Mouse (Mus musculus) ES-E14 (cell line): Measurements from ENCODE around the gene Matn3.

Experiments used
- CHD2 ChIP-seq: IDR thresholded peaks from 2 replicates; pipeline ENCODE4 v1.6.1; 2014; ENCODE audit warnings: mild to moderate bottlenecking, low read depth, low read length, inconsistent platforms
- HCFC1 ChIP-seq: IDR thresholded peaks from 2 replicates; pipeline ENCODE4 v1.6.1; 2012; ENCODE audit warnings: low read length, inconsistent platforms, borderline replicate concordance; ENCODE audit not compliant: insufficient read depth
- ZC3H11A ChIP-seq: IDR thresholded peaks from 2 replicates; pipeline ENCODE4 v1.6.1; 2012; ENCODE audit warnings: low read depth, mild to moderate bottlenecking, inconsistent platforms, low read length, borderline replicate concordance

DNA sequence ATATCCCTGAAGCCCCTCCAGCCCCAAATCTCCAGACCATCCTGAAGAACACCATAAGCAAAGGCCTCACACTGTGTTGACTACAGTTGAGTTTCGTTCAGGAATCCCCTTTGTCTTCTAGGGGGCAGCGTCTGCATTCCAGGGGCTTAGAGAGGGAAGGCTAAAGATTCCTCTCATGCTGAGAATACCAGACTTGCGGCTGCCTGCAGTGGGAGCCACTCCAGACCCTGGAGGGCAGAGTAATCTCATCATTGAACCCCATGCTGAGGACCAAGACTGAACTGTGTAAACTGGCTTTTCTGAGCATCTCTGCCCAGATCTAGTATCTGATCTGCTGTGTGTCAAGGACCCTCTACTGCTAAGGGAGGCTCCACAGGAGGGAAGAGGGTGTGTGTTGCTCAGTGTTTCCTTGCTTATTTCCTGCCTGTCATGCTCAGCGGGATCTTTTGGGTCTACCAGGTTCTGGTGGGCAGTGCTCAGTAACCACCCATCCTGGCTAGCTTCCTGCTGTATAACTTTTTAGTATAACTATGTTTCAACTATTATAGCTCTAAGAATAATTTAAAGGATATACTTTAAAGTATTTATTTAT lies 47.5 kb upstream of the Matn3 start:
- no peak for TF ChIP-seq ZC3H11A
- no peak for TF ChIP-seq HCFC1
- no peak for TF ChIP-seq CHD2
